Mouse (Mus musculus): ENCODE data around the gene Rtf1.
"Not testable (repeated sequence)": the region's sequence is repeated elsewhere in the genome, so short reads cannot be mapped to it uniquely, and the experiment has no call there.

Gene Rtf1

GRCm38 (mm10) chr2:119674525-119675214, at the start of gene Rtf1:
TSS of gene Rtf1 (plus strand) at chr2:119675068.
- peak; percentile 94 for DNase-seq

DNA sequence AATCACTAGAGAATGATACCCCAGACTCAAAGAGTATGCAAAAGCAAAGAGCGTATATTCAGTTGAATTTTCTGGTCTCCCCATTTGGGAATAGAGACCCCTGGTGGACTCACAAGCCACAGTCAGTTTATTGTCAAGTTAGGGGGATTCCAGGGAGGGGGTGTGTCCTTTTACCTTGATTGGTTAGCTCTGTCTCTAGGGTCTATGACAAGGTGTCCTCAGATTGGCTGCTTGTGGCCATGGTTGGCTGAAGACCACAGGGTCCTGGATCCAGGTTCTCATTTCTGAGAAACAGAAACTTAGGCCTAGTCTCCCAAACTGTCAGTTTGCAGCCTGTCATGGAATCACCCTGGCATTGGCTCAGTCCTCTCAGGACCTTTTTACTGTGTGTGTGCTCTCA, 38.1 kb upstream of the Rtf1 start:
- no peak for DNase-seq

DNA sequence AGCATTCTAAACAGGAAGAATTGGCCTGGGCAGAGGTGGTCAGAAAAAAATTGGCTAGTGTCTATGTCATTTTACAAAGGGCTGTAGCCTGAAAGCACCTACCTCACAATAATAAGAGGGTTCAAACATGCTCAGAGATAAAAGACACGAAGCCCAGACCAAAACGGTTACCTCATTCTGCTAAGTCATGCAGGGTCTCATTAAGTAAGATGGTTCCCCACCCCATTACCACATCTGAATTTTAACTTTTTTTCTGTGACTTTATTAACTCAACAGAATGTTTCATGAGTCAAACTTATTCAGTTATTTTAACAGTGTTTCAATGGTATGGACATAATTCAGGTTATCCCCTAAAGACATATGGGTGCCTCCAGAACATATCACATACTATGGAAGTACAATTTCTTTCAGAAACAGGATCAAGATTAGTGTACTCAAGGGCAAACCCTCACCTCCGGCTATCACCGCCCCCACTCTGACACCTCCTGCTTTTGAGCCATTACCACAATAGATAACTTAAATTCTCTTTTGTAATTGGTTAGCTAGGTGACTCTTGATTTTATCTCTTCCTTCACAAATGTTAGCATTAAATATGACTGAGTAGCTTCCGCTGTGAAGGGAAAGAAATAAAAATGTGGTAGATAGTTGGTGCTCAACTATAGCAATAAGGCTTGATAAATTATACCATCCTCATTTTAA, 33.5 kb upstream of the Rtf1 start:
- DNase-seq, result no peak

GRCm38 (mm10) chr2:119644254-119644653, 30.6 kb upstream of the Rtf1 start:
- DNase-seq, result no peak

GRCm38 (mm10) chr2:119662220-119663182, 12.4 kb upstream of the Rtf1 start, which contains the start of gene Ndufaf1:
TSS of gene Ndufaf1 (minus strand) at chr2:119662827.
- peak; percentile 89 for DNase-seq

GRCm38 (mm10) chr2:119665744-119666143, 9.1 kb upstream of the Rtf1 start:
- not testable (repeated sequence) for DNase-seq

- DNase-seq, result peak; percentile 34
Measured at GRCm38 (mm10) chr2:119669010-119669409, 5.9 kb upstream of the Rtf1 start.

GRCm38 (mm10) chr2:119675215-119675784, 432 bp downstream of the Rtf1 start:
- DNase-seq, result no peak

GRCm38 (mm10) chr2:119675831-119676230, 963 bp downstream of the Rtf1 start:
- no peak for DNase-seq

GRCm38 (mm10) chr2:119683706-119684105, 8.8 kb downstream of the Rtf1 start:
- DNase-seq, result no peak

DNA sequence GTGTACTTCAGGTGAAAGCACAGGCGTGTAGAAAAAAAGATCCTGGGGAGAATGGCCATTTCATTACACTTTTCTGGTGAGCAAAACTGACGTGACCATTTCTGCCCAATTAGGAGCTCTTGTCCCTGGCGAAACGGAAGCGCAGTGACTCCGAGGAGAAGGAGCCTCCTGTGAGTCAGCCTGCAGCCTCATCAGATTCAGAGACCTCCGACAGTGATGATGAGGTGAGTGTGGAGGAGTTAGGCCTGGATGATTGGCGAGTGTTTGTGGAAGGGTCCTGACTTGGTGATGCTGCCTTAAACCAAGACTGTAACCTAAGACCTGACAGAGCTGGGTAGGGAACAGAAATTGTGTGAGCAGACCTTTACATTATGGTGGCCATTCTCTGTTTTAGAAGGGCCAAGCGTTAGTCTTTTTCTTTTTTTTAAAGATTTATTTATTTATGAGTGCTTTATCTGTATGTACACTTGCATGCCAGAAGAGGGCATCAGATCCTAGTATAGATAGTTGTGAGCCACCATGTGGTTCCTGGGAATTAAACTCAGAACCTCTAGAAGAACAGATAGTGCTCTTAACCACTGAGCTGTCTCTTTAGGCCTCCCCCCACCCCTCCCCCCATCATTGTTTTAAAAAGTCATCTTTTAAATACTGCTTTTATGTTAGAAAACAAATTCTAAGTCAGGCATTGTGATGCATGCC, 17.3 kb downstream of the Rtf1 start:
- DNase-seq, result peak; percentile 24

DNA sequence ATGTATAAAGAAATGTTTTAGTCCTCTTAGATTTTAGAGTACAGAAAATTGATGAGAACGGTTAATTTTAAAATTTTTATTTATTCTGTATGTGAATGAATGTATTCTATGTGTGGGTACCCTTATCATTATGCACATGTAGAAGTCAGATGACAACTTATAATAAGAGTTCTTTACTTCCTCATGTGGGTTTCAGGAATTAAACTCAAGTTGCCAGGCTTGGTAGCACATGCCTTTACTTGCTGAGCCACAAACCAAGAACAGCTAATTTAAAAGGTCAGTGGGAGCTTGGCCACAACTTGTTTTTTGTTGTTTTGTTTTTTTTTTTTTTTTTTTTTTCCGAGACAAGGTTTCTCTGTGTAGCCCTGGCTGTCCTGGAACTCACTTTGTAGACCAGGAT, 20.0 kb downstream of the Rtf1 start:
- DNase-seq, result no peak

- DNase-seq, result no peak
Measured at GRCm38 (mm10) chr2:119696111-119696510, 21.2 kb downstream of the Rtf1 start.

DNA sequence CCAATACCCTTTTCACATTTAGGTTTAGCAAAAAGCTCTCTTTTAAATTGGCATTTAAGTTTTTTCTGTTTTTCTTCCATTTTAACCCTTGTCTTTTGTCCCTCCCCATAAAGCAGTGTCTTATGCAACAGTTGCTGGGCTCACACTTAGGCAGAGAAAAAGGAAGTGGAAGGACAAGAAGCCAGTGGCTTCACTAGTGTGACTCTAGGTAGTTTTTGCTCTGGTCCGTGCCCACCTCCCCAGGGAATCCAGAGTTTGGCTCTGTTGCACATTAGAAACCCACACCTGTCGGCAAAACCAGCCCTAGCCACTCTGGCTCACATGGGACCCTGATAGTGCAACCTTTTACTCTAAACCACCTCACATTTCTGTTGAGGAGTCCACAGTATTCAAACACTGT, 23.6 kb downstream of the Rtf1 start:
- peak; percentile 10 for DNase-seq

DNA sequence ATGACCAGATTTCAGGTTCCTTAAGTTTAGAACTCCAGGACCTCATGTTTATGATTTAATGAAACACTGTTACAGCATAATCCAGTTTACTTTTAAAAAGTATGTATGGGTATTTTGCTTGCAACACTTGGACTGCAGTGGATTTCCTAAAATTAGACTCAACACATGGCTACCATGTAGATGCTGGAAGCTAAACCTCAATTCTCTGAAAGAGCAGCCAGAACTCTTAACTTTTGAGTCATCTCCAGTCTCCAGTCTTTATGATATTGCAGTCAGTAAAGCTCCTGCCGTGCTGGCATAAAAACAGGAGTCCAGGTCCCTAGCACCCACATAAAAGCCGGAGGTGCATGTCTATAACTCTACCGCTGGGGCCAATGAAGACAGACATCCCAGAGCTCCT, 25.1 kb downstream of the Rtf1 start:
- no peak for DNase-seq

- DNase-seq, result no peak
Measured at GRCm38 (mm10) chr2:119703171-119703570, 28.3 kb downstream of the Rtf1 start.

DNA sequence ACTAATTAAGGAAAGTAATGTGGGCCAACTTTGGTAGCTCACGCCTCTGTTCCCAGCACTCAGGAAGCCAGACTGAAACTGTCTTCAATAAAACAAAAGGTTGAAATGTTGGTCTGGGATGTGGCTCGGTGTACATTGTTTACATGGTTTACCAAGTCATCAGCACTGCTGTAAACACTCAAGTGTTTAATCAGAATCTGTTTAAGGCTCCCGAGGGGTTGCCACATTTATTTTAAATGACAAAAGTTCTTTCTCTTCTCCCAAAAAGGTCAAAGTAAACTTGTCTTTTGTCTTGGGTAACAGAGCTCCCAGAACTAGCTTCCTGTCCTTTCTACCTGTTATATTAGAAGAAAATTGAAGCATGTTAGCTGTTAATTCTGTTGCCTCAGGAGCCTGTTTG, 32.8 kb downstream of the Rtf1 start:
- no peak for DNase-seq

DNA sequence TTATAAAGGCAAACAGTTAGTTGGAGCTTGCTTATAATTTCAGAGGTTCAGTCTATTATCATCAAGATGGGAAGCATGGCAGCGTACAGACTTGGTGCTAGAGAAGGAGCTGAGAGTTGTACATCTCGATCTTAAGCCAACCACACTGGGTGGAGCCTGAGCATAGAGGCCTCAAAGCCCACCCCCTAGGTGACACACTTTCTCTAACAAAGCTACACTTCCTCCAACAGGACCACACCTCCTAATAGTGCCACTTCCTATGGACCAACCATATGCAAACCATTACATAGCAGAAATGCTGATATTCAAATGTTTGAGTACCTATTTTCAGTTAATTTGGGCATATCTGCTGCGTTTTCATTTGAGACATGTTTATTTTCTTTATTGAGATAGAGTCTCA, 35.1 kb downstream of the Rtf1 start:
- no peak for DNase-seq

DNA sequence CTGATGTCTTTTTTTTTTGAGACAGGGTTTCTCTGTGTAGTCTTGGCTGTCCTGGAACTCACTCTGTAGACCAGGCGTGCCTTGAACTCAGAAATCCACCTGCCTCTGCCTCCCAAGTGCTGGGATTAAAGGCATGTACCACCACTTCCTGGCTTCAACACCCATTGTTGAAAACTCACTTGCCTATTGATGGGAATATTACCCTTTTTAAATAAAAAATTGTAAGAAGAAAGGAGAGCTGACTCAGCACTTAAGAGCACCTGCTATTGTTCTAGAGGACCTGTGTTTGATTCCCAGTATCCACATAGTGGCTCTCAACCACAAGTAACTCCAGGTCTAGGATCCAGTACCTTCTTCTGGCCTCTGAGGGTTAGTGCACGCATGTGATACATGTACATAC, 41.0 kb downstream of the Rtf1 start:
- not testable (repeated sequence) for DNase-seq

- DNase-seq, result no peak
Measured at GRCm38 (mm10) chr2:119721070-119721469, 46.2 kb downstream of the Rtf1 start.

- no peak for DNase-seq
Measured at GRCm38 (mm10) chr2:119727762-119728416, 53.0 kb downstream of the Rtf1 start.

DNA sequence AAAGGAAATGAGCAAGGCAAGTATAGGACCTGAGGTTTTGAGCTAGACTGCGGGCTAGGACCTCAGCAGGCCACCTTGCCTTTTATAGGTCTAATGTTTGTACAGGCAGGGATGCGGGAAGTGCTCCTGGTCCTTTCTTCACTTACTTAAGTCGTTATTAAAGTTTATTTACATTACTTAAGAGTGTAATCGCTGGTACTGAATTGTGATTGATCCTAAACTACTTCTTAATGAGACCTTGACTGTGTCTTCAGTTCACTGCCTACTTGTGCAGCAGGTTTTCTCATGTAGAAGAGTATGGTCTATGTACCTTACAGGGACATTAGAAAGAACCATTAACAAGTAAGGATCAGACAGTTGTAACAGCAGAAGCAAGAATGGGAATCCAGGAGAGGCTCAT, 55.9 kb downstream of the Rtf1 start:
- DNase-seq, result no peak
